Mouse (Mus musculus) cerebellum, adult 8-10 months (tissue): ENCODE measurements around the gene Nacc1.
"Not testable (repeated sequence)": the region's sequence is repeated elsewhere in the genome, so short reads cannot be mapped to it uniquely, and the experiment has no call there.

Experiments
- DNase-seq: peaks from one replicate; pipeline ENCODE4 v3.0.0; 2022

Nacc1 gene

GRCm38 (mm10) chr8:84698288-84698687 is 10.6 kb upstream of the Nacc1 start:
- no peak for DNase-seq

GRCm38 (mm10) chr8:84697166-84698130 is 9.8 kb upstream of the Nacc1 start:
- no peak for DNase-seq

- no peak for DNase-seq
These were observed 7.5 kb upstream of the Nacc1 start for GRCm38 (mm10) chr8:84695140-84695539.

GRCm38 (mm10) chr8:84693332-84693731 is 5.7 kb upstream of the Nacc1 start:
- no peak for DNase-seq

- DNase-seq, result peak; percentile 91
These were observed 1.6 kb upstream of the Nacc1 start for GRCm38 (mm10) chr8:84689091-84689915.

- DNase-seq, result no peak
These were observed 508 bp downstream of the Nacc1 start for GRCm38 (mm10) chr8:84687003-84687704.

GRCm38 (mm10) chr8:84686191-84687002 is 1.3 kb downstream of the Nacc1 start, which contains the start of gene Trmt1:
Gene Trmt1, plus strand, starts transcription at chr8:84686307.
- no peak for DNase-seq

- DNase-seq, result no peak
These were observed 3.1 kb downstream of the Nacc1 start for GRCm38 (mm10) chr8:84684537-84684936.

GRCm38 (mm10) chr8:84682257-84682656 is 5.4 kb downstream of the Nacc1 start:
- DNase-seq, result no peak

- no peak for DNase-seq
These were observed 6.2 kb downstream of the Nacc1 start for GRCm38 (mm10) chr8:84681476-84681875.

GRCm38 (mm10) chr8:84677305-84677704 is 10.4 kb downstream of the Nacc1 start:
- no peak for DNase-seq

- DNase-seq, result not testable (repeated sequence)
These were observed 17.2 kb downstream of the Nacc1 start for GRCm38 (mm10) chr8:84670295-84671006.

GRCm38 (mm10) chr8:84668731-84669485 is 18.8 kb downstream of the Nacc1 start:
- DNase-seq, result no peak

- no peak for DNase-seq
These were observed 19.6 kb downstream of the Nacc1 start for GRCm38 (mm10) chr8:84668081-84668480.

GRCm38 (mm10) chr8:84665385-84665893 is 22.2 kb downstream of the Nacc1 start:
- no peak for DNase-seq

GRCm38 (mm10) chr8:84664566-84665384 is 22.9 kb downstream of the Nacc1 start:
- peak; percentile 81 for DNase-seq

GRCm38 (mm10) chr8:84663483-84664327 is 24.0 kb downstream of the Nacc1 start:
- DNase-seq, result peak; percentile 97

GRCm38 (mm10) chr8:84662581-84663065 is 25.0 kb downstream of the Nacc1 start, which contains the start of gene Ier2:
Gene Ier2, minus strand, starts transcription at chr8:84662852.
- peak; percentile 95 for DNase-seq
